Mouse (Mus musculus): ENCODE measurements around the gene Gli2.

Gene Gli2

GRCm38 (mm10) chr1:118993775-118994174, 59.6 kb downstream of the Gli2 start:
- DNase-seq = no peak

GRCm38 (mm10) chr1:118988331-118988730, 65.1 kb downstream of the Gli2 start:
- no peak for DNase-seq

- no peak for DNase-seq
Measured at GRCm38 (mm10) chr1:118987538-118987937, 65.9 kb downstream of the Gli2 start.

GRCm38 (mm10) chr1:118983389-118983788, 70.0 kb downstream of the Gli2 start:
- no peak for DNase-seq

GRCm38 (mm10) chr1:118982805-118983211, 70.6 kb downstream of the Gli2 start:
- DNase-seq = no peak

- DNase-seq = no peak
Measured at GRCm38 (mm10) chr1:118981943-118982804, 71.2 kb downstream of the Gli2 start.

GRCm38 (mm10) chr1:118980636-118981035, 72.8 kb downstream of the Gli2 start:
- no peak for DNase-seq

- no peak for DNase-seq
Measured at GRCm38 (mm10) chr1:118976596-118976995, 76.8 kb downstream of the Gli2 start.

- DNase-seq = no peak
Measured at GRCm38 (mm10) chr1:118975376-118975775, 78.0 kb downstream of the Gli2 start.

- DNase-seq = no peak
Measured at GRCm38 (mm10) chr1:118970068-118970467, 83.4 kb downstream of the Gli2 start.

- no peak for DNase-seq
Measured at GRCm38 (mm10) chr1:118969409-118969808, 84.0 kb downstream of the Gli2 start.

GRCm38 (mm10) chr1:118968661-118969179, 84.7 kb downstream of the Gli2 start:
- no peak for DNase-seq

GRCm38 (mm10) chr1:118967976-118968375, 85.4 kb downstream of the Gli2 start:
- DNase-seq = no peak

GRCm38 (mm10) chr1:118967281-118967680, 86.1 kb downstream of the Gli2 start:
- no peak for DNase-seq

GRCm38 (mm10) chr1:118958644-118959043, 94.8 kb downstream of the Gli2 start:
- no peak for DNase-seq

GRCm38 (mm10) chr1:118955791-118956190, 97.6 kb downstream of the Gli2 start:
- DNase-seq = no peak

GRCm38 (mm10) chr1:118954434-118955301, 98.8 kb downstream of the Gli2 start:
- no peak for DNase-seq

- no peak for DNase-seq
Measured at GRCm38 (mm10) chr1:118953031-118953430, 100.4 kb downstream of the Gli2 start.

GRCm38 (mm10) chr1:118952318-118952717, 101.1 kb downstream of the Gli2 start:
- DNase-seq = no peak

- no peak for DNase-seq
Measured at GRCm38 (mm10) chr1:118948407-118948806, 105.0 kb downstream of the Gli2 start.

- no peak for DNase-seq
Measured at GRCm38 (mm10) chr1:118947221-118947620, 106.2 kb downstream of the Gli2 start.

GRCm38 (mm10) chr1:118941336-118941735, 112.1 kb downstream of the Gli2 start:
- DNase-seq = no peak

- DNase-seq = no peak
Measured at GRCm38 (mm10) chr1:118940269-118940840, 113.1 kb downstream of the Gli2 start.

Data from thymus, postnatal 36 days (tissue).